Mouse (Mus musculus) neural tube, embryonic 11.5 days (tissue): ENCODE data around the gene Apbb1. TPM values are rescaled to one million over a fixed set of nuclear protein-coding genes. Genes with fewer than 3 reads are reported as not detected.

ENCODE experiments used
- ATAC-seq: fragments of 200-750 bp; cut with Nextera tagmentation; 2 replicates; pipeline ENCODE4 v1.8.0; 2017; ENCODE audit warnings: moderate number of reproducible peaks, mild to moderate bottlenecking, moderate TSS enrichment, moderate library complexity; ENCODE audit not compliant: insufficient read depth, low FRiP score, low TSS enrichment
- DNase-seq: peaks from one replicate; pipeline ENCODE4 v3.0.0-alpha.2; 2015; ENCODE audit warnings: low spot score
- H3K27ac ChIP-seq: fragments of 300-500 bp; sonication (generic); 2 replicates; pipeline ENCODE4 v1.5.1; 2014; ENCODE audit warnings: low read depth, mild to moderate bottlenecking, low read length
- H3K27me3 ChIP-seq: fragments of 300-500 bp; sonication (generic); 2 replicates; pipeline ENCODE4 v1.6.1; 2014; ENCODE audit warnings: mild to moderate bottlenecking, low read length, mixed read lengths; ENCODE audit not compliant: control insufficient read depth, insufficient read depth
- H3K36me3 ChIP-seq: fragments of 300-500 bp; sonication (generic); 2 replicates; pipeline ENCODE4 v1.6.1; 2014; ENCODE audit warnings: mild to moderate bottlenecking, low read length, moderate library complexity, mixed read lengths; ENCODE audit not compliant: control insufficient read depth, insufficient read depth
- H3K4me1 ChIP-seq: fragments of 300-500 bp; sonication (generic); 2 replicates; pipeline ENCODE4 v1.6.1; 2014; ENCODE audit warnings: low read length, mixed read lengths; ENCODE audit not compliant: control insufficient read depth, insufficient read depth
- H3K4me2 ChIP-seq: fragments of 300-500 bp; sonication (generic); 2 replicates; pipeline ENCODE4 v1.6.1; 2014; ENCODE audit warnings: low read depth, mild to moderate bottlenecking, moderate library complexity
- H3K4me3 ChIP-seq: fragments of 300-500 bp; sonication (generic); 2 replicates; pipeline ENCODE4 v1.5.1; 2014; ENCODE audit warnings: low read depth, low read length
- H3K9ac ChIP-seq: fragments of 300-500 bp; sonication (generic); 2 replicates; pipeline ENCODE4 v1.6.1; 2014; ENCODE audit warnings: mild to moderate bottlenecking, low read length
- H3K9me3 ChIP-seq: fragments of 300-500 bp; sonication (generic); 2 replicates; pipeline ENCODE4 v1.6.1; 2016; ENCODE audit warnings: low read length; ENCODE audit not compliant: control insufficient read depth
- WGBS: fragments of 180-500 bp; shearing (Covaris S2); extraction: QIAGEN DNeasy Blood & Tissue Kit; methylation state at CpG from one replicate; pipeline ENCODE4 v1.1.7; 2014; 5-methylcytosine and 5-hydroxymethylcytosine counted together
- polyA plus RNA-seq: library from polyadenylated mRNA; unstranded; fragments of >200 nt; fragmentation: Nextera tagmentation; extraction: Ambion mirVana; gene quantifications from 2 replicates; pipeline ENCODE4 v1.2.1, GENCODE M21; 2014

The Apbb1 gene
- polyA plus RNA-seq, 1 experiment from 2014 or later: 128 TPM

- DNase-seq (no peak), ATAC-seq (no peak)
- H3K9ac ChIP-seq: no peak overlapping the region
- no peak overlapping the region for H3K4me2 ChIP-seq
- no peaks in the 10 kb centered on the region for H3K9me3 ChIP-seq
- peaks cover 3% of the 10 kb centered on the region; the same call in 1 of the 2 replicates for H3K4me1 ChIP-seq
- no peak overlapping the region for H3K4me3 ChIP-seq
- WGBS: 93% methylated on average over 6 of the region's 6 CpGs
- no peaks in the 10 kb centered on the region for H3K27me3 ChIP-seq
- no peak overlapping the region for H3K27ac ChIP-seq
- H3K36me3 ChIP-seq: peaks cover 10% of the 10 kb centered on the region
Observed at GRCm38 (mm10) chr7:105577377-105577871, 4.0 kb downstream of the Apbb1 start.

- WGBS: 85% methylated on average over 3 of the region's 3 CpGs
- H3K9ac ChIP-seq: no peak overlapping the region
- H3K4me2 ChIP-seq: no peak overlapping the region
- ATAC-seq: no peak
- peaks cover 3% of the 10 kb centered on the region; the same call in 1 of the 2 replicates for H3K4me1 ChIP-seq
- H3K36me3 ChIP-seq: peaks cover 10% of the 10 kb centered on the region
- no peaks in the 10 kb centered on the region for H3K9me3 ChIP-seq
- H3K27ac ChIP-seq: no peak overlapping the region
- no peaks in the 10 kb centered on the region for H3K27me3 ChIP-seq
- no peak overlapping the region for H3K4me3 ChIP-seq
- DNase-seq: no peak
Observed at GRCm38 (mm10) chr7:105576166-105576748, 5.2 kb downstream of the Apbb1 start.

GRCm38 (mm10) chr7:105574537-105574936 is 6.9 kb downstream of the Apbb1 start:
- H3K27ac ChIP-seq: no peak overlapping the region
- H3K4me1 ChIP-seq: peaks cover 11% of the 10 kb centered on the region
- whole genome bisulfite sequencing: 93% methylated on average over 4 of the region's 4 CpGs
- no peak overlapping the region for H3K9ac ChIP-seq
- no peaks in the 10 kb centered on the region for H3K9me3 ChIP-seq
- H3K4me3 ChIP-seq: no peak overlapping the region
- H3K36me3 ChIP-seq: peaks cover 10% of the 10 kb centered on the region
- DNase-seq: no peak
- H3K27me3 ChIP-seq: no peaks in the 10 kb centered on the region
- no peak for ATAC-seq
- no peak overlapping the region for H3K4me2 ChIP-seq

DNA sequence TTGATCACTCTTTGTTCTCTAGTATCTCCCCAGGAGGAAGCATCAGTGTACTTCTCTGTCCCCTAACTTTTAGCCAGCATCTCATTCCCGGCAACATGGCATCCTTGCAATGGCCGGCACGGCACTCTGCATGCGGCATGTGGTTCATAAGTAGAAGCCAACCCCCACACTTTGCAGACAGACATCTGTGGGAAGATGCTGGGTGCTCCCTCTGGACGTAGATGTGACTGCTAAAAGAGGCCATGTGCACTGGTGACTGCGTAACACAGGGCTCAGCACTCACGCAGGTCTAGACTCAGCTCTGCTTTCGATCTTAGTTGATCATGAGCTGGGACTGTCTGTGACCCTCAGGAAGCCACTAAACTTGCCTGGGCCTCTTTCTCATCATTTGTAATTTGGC is 8.5 kb downstream of the Apbb1 start:
- WGBS: 93% methylated on average over 8 of the region's 8 CpGs
- no peak for ATAC-seq
- peaks cover 19% of the 10 kb centered on the region for H3K4me1 ChIP-seq
- no peak overlapping the region for H3K4me2 ChIP-seq
- no peaks in the 10 kb centered on the region for H3K27me3 ChIP-seq
- H3K9me3 ChIP-seq: no peaks in the 10 kb centered on the region
- H3K4me3 ChIP-seq: no peak overlapping the region
- DNase-seq: no peak
- no peak overlapping the region for H3K9ac ChIP-seq
- peaks cover 10% of the 10 kb centered on the region for H3K36me3 ChIP-seq
- no peak overlapping the region for H3K27ac ChIP-seq

- Histone ChIP-seq H3K4me2 (no peak overlapping the region), H3K27me3 (no peaks in the 10 kb centered on the region), H3K4me1 (peaks cover 19% of the 10 kb centered on the region), H3K9me3 (no peaks in the 10 kb centered on the region), H3K27ac (no peak overlapping the region), H3K9ac (no peak overlapping the region), H3K36me3 (peaks cover 14% of the 10 kb centered on the region), H3K4me3 (no peak overlapping the region)
- ATAC-seq (no peak), DNase-seq (no peak)
- 83% methylated on average over 4 of the region's 4 CpGs for WGBS
Observed at GRCm38 (mm10) chr7:105570756-105571155, 10.7 kb downstream of the Apbb1 start.

- Histone ChIP-seq H3K9ac (peak overlapping the region; percentile 10; the same call in 1 of the 2 replicates), H3K4me1 (peaks cover 19% of the 10 kb centered on the region), H3K27me3 (no peaks in the 10 kb centered on the region), H3K4me3 (no peak overlapping the region; the same call in 1 of the 2 replicates), H3K9me3 (no peaks in the 10 kb centered on the region), H3K27ac (peak overlapping the region; percentile 53), H3K4me2 (peak overlapping the region; percentile 1), H3K36me3 (peaks cover 14% of the 10 kb centered on the region)
- DNase-seq (peak; percentile 19), ATAC-seq (peak; percentile 20; the same call in 1 of the 2 replicates)
- WGBS: 44% methylated on average over 12 of the region's 12 CpGs
Observed at GRCm38 (mm10) chr7:105569512-105570496, 11.6 kb downstream of the Apbb1 start.

GRCm38 (mm10) chr7:105568988-105569471 is 12.4 kb downstream of the Apbb1 start:
- ATAC-seq (peak; percentile 87), DNase-seq (peak; percentile 61)
- Histone ChIP-seq H3K9ac (no peak overlapping the region; the same call in 1 of the 2 replicates), H3K27me3 (no peaks in the 10 kb centered on the region), H3K27ac (peak overlapping the region; percentile 9), H3K4me1 (peaks cover 19% of the 10 kb centered on the region), H3K4me2 (peak overlapping the region; percentile 1), H3K4me3 (no peak overlapping the region; the same call in 1 of the 2 replicates), H3K36me3 (peaks cover 14% of the 10 kb centered on the region), H3K9me3 (no peaks in the 10 kb centered on the region)
- 6% methylated on average over 6 of the region's 6 CpGs for WGBS

DNA sequence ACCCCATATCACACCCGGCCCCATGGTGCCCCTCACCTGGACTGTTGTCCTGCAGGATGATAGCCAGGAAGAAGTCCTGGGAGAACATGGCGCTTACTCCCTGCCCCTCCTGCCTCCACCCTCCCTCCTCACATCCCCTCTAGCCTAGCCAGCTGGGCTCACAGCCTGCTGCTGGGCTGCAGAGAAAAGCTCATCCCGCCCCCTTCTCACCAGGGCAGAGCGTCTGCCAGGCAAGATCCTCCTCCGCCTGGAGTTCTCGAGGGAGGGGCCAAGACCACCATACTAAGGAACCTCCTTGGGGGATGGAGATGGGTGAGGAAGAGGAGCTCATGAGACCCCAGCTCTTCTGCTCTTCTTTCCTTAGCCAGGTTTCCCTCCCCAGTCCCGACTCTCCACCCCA is 12.9 kb downstream of the Apbb1 start:
- H3K9me3 ChIP-seq: no peaks in the 10 kb centered on the region
- 0 out of 2 replicates have a peak overlapping the region, but pooled peaks have one; percentile 13 for H3K4me2 ChIP-seq
- H3K27ac ChIP-seq: peak overlapping the region; percentile 9; the same call in 1 of the 2 replicates
- ATAC-seq: peak; percentile 39
- WGBS: 22% methylated on average over 7 of the region's 7 CpGs
- DNase-seq: no peak
- no peaks in the 10 kb centered on the region for H3K27me3 ChIP-seq
- H3K4me3 ChIP-seq: no peak overlapping the region
- H3K4me1 ChIP-seq: peaks cover 19% of the 10 kb centered on the region
- peaks cover 12% of the 10 kb centered on the region for H3K36me3 ChIP-seq
- no peak overlapping the region for H3K9ac ChIP-seq
